Mouse (Mus musculus) mammary gland, adult 2 months (tissue): ENCODE measurements around the gene Dynll1. TPM values are rescaled to one million over a fixed set of nuclear protein-coding genes. Genes with fewer than 3 reads are reported as not detected.

Experiments used
- polyA plus RNA-seq: library from polyadenylated mRNA; depleted of rRNA; stranded (reverse); fragments of >200 nt; gene quantifications from 2 replicates; pipeline ENCODE4 v1.2.3, GENCODE M21; 2012; ENCODE audit warnings: low replicate concordance; rRNA removed

Gene Dynll1
- 139 and 169 TPM in 2 replicates for polyA plus RNA-seq

GRCm38 (mm10) chr5:115300792-115301614 lies at the start of gene Dynll1:
TSS of gene Dynll1 (minus strand) at chr5:115300999.

GRCm38 (mm10) chr5:115348546-115349224 lies 47.9 kb upstream of the Dynll1 start, which contains the start of gene Cox6a1:
TSS of gene Cox6a1 (minus strand) at chr5:115348981.

GRCm38 (mm10) chr5:115340577-115341313 lies 39.9 kb upstream of the Dynll1 start, which contains the start of the genes Gatc and Triap1:
TSS of gene Gatc (minus strand) at chr5:115341178.
TSS of gene Triap1 (plus strand) at chr5:115341225.

GRCm38 (mm10) chr5:115326875-115327609 lies 26.2 kb upstream of the Dynll1 start, which contains the start of gene Srsf9:
TSS of gene Srsf9 (plus strand) at chr5:115327177.

GRCm38 (mm10) chr5:115279226-115280049 lies 21.4 kb downstream of the Dynll1 start, which contains the start of gene Coq5:
TSS of gene Coq5 (plus strand) at chr5:115279666.

GRCm38 (mm10) chr5:115272812-115273548 lies 27.8 kb downstream of the Dynll1 start, which contains the start of gene Rnf10:
TSS of gene Rnf10 (minus strand) at chr5:115272898.

Other genes starting within 250 kb of the Dynll1 start
- not detected in 2 replicates for gene Gm10401, start 202.7 kb downstream of the Dynll1 start, polyA plus RNA-seq
- 174 and 188 TPM in 2 replicates for gene Acads, start 181.7 kb downstream of the Dynll1 start, polyA plus RNA-seq
- gene Unc119b, start 166.0 kb downstream of the Dynll1 start, polyA plus RNA-seq, result 39.5 and 43.4 TPM in 2 replicates
- 65.7 and 84.4 TPM in 2 replicates for gene Mlec, start 142.8 kb downstream of the Dynll1 start, polyA plus RNA-seq
- gene Cabp1, start 106.6 kb downstream of the Dynll1 start, polyA plus RNA-seq, result 1.4 and 2.3 TPM in 2 replicates
- 91.7 and 132 TPM in 2 replicates for gene Pop5, start 65.2 kb downstream of the Dynll1 start, polyA plus RNA-seq
- 133 and 176 TPM in 2 replicates for gene Rnf10, start 28.1 kb downstream of the Dynll1 start, polyA plus RNA-seq
- 13.2 and 31.3 TPM in 2 replicates for gene Coq5, start 21.3 kb downstream of the Dynll1 start, polyA plus RNA-seq
- 24.4 and 53.3 TPM in 2 replicates for gene Srsf9, start 26.2 kb upstream of the Dynll1 start, polyA plus RNA-seq
- 9.3 and 17.8 TPM in 2 replicates for gene Gatc, start 40.2 kb upstream of the Dynll1 start, polyA plus RNA-seq
- gene Triap1, start 40.2 kb upstream of the Dynll1 start, polyA plus RNA-seq, result 9.2 and 15.3 TPM in 2 replicates
- gene Cox6a1, start 48.0 kb upstream of the Dynll1 start, polyA plus RNA-seq, result 2,839 and 6,625 TPM in 2 replicates
- gene Msi1, start 128.6 kb upstream of the Dynll1 start, polyA plus RNA-seq, result 2.9 and 8.7 TPM in 2 replicates
- gene Pla2g1b, start 165.3 kb upstream of the Dynll1 start, polyA plus RNA-seq, result not detected in 2 replicates
- gene Sirt4, start 183.7 kb upstream of the Dynll1 start, polyA plus RNA-seq, result 38.5 and 50.2 TPM in 2 replicates
- 116 and 161 TPM in 2 replicates for gene Pxn, start 205.7 kb upstream of the Dynll1 start, polyA plus RNA-seq